Mouse (Mus musculus): Measurements from ENCODE around the gene Fez1. TPM values are rescaled to one million over a fixed set of nuclear protein-coding genes. Genes with fewer than 3 reads are reported as not detected.

The Fez1 gene
- 2.5 and 3.5 TPM in 2 replicates for polyA plus RNA-seq (2015; fragmentation: Nextera tagmentation; extraction: Ambion mirVana)

DNA sequence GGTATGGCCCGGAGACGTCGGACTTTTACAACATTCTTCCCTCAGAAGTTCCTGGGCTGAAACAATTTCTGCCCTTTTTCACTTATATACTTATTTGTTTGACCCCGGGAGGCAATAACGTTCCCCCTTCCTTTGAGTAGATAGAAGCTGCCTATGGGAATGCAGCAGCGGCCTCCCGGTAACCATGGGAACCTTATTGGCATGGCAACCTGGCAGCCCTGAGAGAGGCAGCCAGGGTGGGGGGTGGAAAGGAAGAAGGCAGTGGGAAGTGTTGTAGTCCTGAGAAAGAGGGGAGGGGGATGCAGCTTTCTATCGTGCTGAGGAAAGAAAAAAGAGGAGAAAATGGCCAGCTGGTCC lies at the start of gene Fez1:
Gene Fez1 (plus strand): TSS at position 221 of the 357 bp plus-strand sequence.
- no peaks in the 10 kb centered on the region for H3K9me3 ChIP-seq (ENCODE audit: low read length)
- ATAC-seq, result no peak
- no peak within 1 kb of the TSS for H3K9ac ChIP-seq (replicated peaks; ENCODE audit: low read depth)
- no peak for TF ChIP-seq CTCF (IDR thresholded peaks at IDR 0.05)
- TF ChIP-seq EP300 (IDR thresholded peaks at IDR 0.05), result no peak
- H3K4me1 ChIP-seq (ENCODE audit: insufficient read depth, low read depth, low read length), result no peaks in the 10 kb centered on the region
- DNase-seq (ENCODE audit: low spot score), result no peak
- H3K27me3 ChIP-seq (replicated peaks; ENCODE audit: insufficient read depth, low read length), result no peaks in the 10 kb centered on the region
- H3K27ac ChIP-seq (ENCODE audit: low read length), result no peak within 1 kb of the TSS
- 3% methylated on average over 8 of the region's 8 CpGs for WGBS
- H3K36me3 ChIP-seq (ENCODE audit: insufficient read depth, low read length), result no peaks in the 10 kb centered on the region
- no peak within 1 kb of the TSS for H3K4me2 ChIP-seq (replicated peaks; ENCODE audit: low read depth, low read length)
- H3K4me3 ChIP-seq (ENCODE audit: low read depth, low read length), result no peak within 1 kb of the TSS

DNA sequence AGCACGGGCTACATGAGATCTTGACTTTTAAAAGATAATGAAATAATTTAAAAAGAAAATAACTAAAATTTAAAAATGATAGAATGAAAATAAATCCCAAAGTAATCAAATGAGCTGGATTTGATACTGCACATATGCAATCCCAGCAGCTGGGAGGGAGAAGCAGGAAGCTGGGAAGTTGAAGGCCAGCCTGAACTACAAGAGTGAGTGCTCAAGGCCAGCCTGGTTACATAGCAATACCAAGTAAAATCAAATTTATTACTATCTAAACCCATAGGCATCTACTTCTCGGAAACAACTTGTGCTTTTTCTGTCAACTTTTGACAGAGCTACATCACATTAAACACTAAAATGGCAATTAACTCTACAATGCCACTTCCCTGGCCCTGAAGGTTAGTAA lies 37.7 kb upstream of the Fez1 start:
- TF ChIP-seq EP300 (IDR thresholded peaks at IDR 0.05) (no peak), CTCF (IDR thresholded peaks at IDR 0.05) (no peak)
- H3K27ac ChIP-seq (ENCODE audit: low read length), result no peak overlapping the region
- no peaks in the 10 kb centered on the region for H3K4me1 ChIP-seq (ENCODE audit: insufficient read depth, low read depth, low read length)
- H3K9ac ChIP-seq (replicated peaks; ENCODE audit: low read depth), result no peak overlapping the region
- H3K4me3 ChIP-seq (ENCODE audit: low read depth, low read length), result no peak overlapping the region
- WGBS, result 81% methylated on average over 2 of the region's 2 CpGs
- no peak for DNase-seq (ENCODE audit: low spot score)
- H3K36me3 ChIP-seq (ENCODE audit: insufficient read depth, low read length), result peaks cover 47% of the 10 kb centered on the region
- no peak for ATAC-seq
- no peaks in the 10 kb centered on the region for H3K9me3 ChIP-seq (ENCODE audit: low read length)
- H3K4me2 ChIP-seq (replicated peaks; ENCODE audit: low read depth, low read length), result no peak overlapping the region
- H3K27me3 ChIP-seq (replicated peaks; ENCODE audit: insufficient read depth, low read length), result no peaks in the 10 kb centered on the region

DNA sequence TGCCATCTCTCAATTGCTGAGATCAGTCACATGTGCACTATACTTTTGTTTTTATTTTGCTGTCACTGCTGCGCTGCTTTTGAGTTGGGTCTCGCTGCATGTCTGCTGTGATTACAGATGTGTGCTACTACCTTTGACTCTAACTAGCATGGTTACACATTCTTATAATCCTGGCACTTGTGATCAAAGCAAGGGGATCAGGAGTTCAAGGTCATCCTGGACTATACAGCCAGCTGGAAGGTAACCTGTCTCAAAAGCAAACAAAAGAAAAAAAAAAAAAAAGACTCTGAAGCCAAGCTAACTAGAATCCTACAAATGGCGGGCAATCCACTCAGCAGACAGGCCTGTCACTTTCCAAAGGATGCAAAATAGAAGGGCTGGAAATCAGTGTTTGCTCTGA lies 29.5 kb upstream of the Fez1 start:
- Histone ChIP-seq H3K27ac (ENCODE audit: low read length) (no peak overlapping the region), H3K4me1 (ENCODE audit: insufficient read depth, low read depth, low read length) (peaks cover 4% of the 10 kb centered on the region; the same call in 1 of the 2 replicates), H3K9me3 (ENCODE audit: low read length) (no peaks in the 10 kb centered on the region), H3K4me2 (replicated peaks; ENCODE audit: low read depth, low read length) (no peak overlapping the region), H3K9ac (replicated peaks; ENCODE audit: low read depth) (no peak overlapping the region), H3K27me3 (replicated peaks; ENCODE audit: insufficient read depth, low read length) (no peaks in the 10 kb centered on the region), H3K36me3 (ENCODE audit: insufficient read depth, low read length) (peaks cover 14% of the 10 kb centered on the region; the same call in 1 of the 2 replicates), H3K4me3 (ENCODE audit: low read depth, low read length) (no peak overlapping the region)
- DNase-seq (ENCODE audit: low spot score), result no peak
- no peak for ATAC-seq
- TF ChIP-seq EP300 (IDR thresholded peaks at IDR 0.05) (no peak), CTCF (IDR thresholded peaks at IDR 0.05) (no peak)
- 84% methylated on average over 3 of the region's 3 CpGs for WGBS

- 84% methylated on average over 2 of the region's 2 CpGs for WGBS
Observed at GRCm38 (mm10) chr9:36794487-36794886, 27.2 kb upstream of the Fez1 start.

DNA sequence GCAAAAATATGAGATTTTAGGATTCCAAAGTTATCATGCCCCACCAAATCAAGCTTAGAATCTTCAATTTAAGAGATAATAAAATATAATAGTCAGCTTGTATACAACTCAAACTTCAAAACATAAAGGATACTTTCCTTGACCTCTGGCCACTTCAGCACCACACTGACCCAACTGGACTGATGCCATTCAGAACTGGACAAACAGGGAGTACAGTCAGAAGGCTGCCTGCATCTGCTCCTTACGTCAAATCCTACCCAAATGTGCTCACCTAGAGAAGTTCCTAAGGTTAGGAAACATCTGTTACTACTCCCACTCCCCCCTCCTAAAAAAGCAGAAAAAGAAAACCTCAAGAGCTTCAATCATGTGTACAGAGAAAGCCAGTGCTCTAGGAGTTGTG lies 26.1 kb upstream of the Fez1 start:
- H3K27me3 ChIP-seq (replicated peaks; ENCODE audit: insufficient read depth, low read length), result no peaks in the 10 kb centered on the region
- no peak overlapping the region for H3K4me3 ChIP-seq (ENCODE audit: low read depth, low read length)
- H3K9me3 ChIP-seq (ENCODE audit: low read length), result no peaks in the 10 kb centered on the region
- H3K36me3 ChIP-seq (ENCODE audit: insufficient read depth, low read length), result peaks cover 3% of the 10 kb centered on the region; the same call in 1 of the 2 replicates
- no peak overlapping the region for H3K9ac ChIP-seq (replicated peaks; ENCODE audit: low read depth)
- ATAC-seq, result no peak
- no peak for TF ChIP-seq EP300 (IDR thresholded peaks at IDR 0.05)
- no peak for TF ChIP-seq CTCF (IDR thresholded peaks at IDR 0.05)
- H3K4me1 ChIP-seq (ENCODE audit: insufficient read depth, low read depth, low read length), result peaks cover 4% of the 10 kb centered on the region; the same call in 1 of the 2 replicates
- no peak overlapping the region for H3K27ac ChIP-seq (ENCODE audit: low read length)
- no peak for DNase-seq (ENCODE audit: low spot score)
- no peak overlapping the region for H3K4me2 ChIP-seq (replicated peaks; ENCODE audit: low read depth, low read length)
- WGBS, result 67% methylated on average over 1 of the region's 1 CpGs

More at GRCm38 (mm10) chr9:36794487-36794886, 27.2 kb upstream of the Fez1 start:
- Histone ChIP-seq H3K27ac (ENCODE audit: low read length) (no peak overlapping the region), H3K4me2 (replicated peaks; ENCODE audit: low read depth, low read length) (no peak overlapping the region), H3K4me1 (ENCODE audit: insufficient read depth, low read depth, low read length) (peaks cover 4% of the 10 kb centered on the region; the same call in 1 of the 2 replicates), H3K27me3 (replicated peaks; ENCODE audit: insufficient read depth, low read length) (no peaks in the 10 kb centered on the region), H3K9me3 (ENCODE audit: low read length) (no peaks in the 10 kb centered on the region), H3K9ac (replicated peaks; ENCODE audit: low read depth) (no peak overlapping the region), H3K36me3 (ENCODE audit: insufficient read depth, low read length) (peaks cover 5% of the 10 kb centered on the region; the same call in 1 of the 2 replicates), H3K4me3 (ENCODE audit: low read depth, low read length) (no peak overlapping the region)
- TF ChIP-seq EP300 (IDR thresholded peaks at IDR 0.05) (no peak), CTCF (IDR thresholded peaks at IDR 0.05) (no peak)
- ATAC-seq (no peak), DNase-seq (ENCODE audit: low spot score) (no peak)

DNA sequence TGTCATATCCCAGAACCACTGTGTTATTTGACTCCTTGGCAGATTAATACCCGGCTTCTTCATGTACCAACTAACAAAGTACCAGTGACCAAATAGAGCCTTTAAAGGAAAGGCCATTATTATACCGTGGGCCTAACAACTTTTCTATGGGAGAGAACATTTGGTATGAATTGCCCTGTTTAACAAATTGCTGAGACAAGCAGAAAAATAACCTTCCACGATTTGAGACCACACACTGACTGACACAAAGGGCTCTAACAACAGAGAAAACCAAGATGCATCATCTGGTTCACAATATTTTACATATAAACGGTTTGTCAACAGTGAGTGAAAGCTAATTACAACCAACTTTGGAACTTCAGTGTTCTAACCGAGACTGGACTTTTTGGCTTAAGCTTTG lies 25.4 kb upstream of the Fez1 start:
- Histone ChIP-seq H3K9me3 (ENCODE audit: low read length) (no peaks in the 10 kb centered on the region), H3K4me1 (ENCODE audit: insufficient read depth, low read depth, low read length) (peaks cover 4% of the 10 kb centered on the region; the same call in 1 of the 2 replicates), H3K27me3 (replicated peaks; ENCODE audit: insufficient read depth, low read length) (no peaks in the 10 kb centered on the region), H3K27ac (ENCODE audit: low read length) (no peak overlapping the region), H3K36me3 (ENCODE audit: insufficient read depth, low read length) (peaks cover 3% of the 10 kb centered on the region; the same call in 1 of the 2 replicates), H3K4me3 (ENCODE audit: low read depth, low read length) (peak overlapping the region; percentile 93), H3K9ac (replicated peaks; ENCODE audit: low read depth) (peak overlapping the region; percentile 92; the same call in 1 of the 2 replicates), H3K4me2 (replicated peaks; ENCODE audit: low read depth, low read length) (peak overlapping the region; percentile 80)
- TF ChIP-seq EP300 (IDR thresholded peaks at IDR 0.05) (no peak), CTCF (IDR thresholded peaks at IDR 0.05) (no peak)
- DNase-seq (ENCODE audit: low spot score) (no peak), ATAC-seq (no peak)
- 14% methylated on average over 5 of the region's 5 CpGs for WGBS

Data from lung, postnatal 0 days (tissue).